Mouse (Mus musculus) kidney, postnatal 14 days (tissue): Measurements from ENCODE around the gene H2-Aa.

Source experiments
- DNase-seq: peaks from one replicate; pipeline ENCODE4 v3.0.0; 2022; ENCODE audit warnings: mixed read lengths

Gene H2-Aa

DNA sequence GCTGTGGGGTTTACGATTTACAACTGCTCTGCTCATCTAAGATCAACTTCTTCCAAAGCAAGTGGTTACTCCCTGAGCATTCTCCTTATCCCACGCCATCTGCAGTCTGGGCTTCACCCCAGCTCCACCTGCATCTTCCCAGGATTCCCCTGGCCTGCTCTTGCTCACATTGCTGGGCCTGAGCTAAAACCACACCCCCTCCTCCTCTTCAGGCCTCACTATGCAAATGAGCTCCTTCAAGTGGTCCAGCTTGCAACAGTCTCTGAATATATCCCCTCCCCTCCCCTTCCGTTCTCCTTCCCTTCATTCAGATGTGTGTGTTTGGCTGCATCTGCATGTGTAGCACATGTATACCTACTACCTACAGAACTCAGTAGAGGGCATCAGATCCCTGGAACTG lies 11.7 kb upstream of the H2-Aa start:
- no peak for DNase-seq

DNA sequence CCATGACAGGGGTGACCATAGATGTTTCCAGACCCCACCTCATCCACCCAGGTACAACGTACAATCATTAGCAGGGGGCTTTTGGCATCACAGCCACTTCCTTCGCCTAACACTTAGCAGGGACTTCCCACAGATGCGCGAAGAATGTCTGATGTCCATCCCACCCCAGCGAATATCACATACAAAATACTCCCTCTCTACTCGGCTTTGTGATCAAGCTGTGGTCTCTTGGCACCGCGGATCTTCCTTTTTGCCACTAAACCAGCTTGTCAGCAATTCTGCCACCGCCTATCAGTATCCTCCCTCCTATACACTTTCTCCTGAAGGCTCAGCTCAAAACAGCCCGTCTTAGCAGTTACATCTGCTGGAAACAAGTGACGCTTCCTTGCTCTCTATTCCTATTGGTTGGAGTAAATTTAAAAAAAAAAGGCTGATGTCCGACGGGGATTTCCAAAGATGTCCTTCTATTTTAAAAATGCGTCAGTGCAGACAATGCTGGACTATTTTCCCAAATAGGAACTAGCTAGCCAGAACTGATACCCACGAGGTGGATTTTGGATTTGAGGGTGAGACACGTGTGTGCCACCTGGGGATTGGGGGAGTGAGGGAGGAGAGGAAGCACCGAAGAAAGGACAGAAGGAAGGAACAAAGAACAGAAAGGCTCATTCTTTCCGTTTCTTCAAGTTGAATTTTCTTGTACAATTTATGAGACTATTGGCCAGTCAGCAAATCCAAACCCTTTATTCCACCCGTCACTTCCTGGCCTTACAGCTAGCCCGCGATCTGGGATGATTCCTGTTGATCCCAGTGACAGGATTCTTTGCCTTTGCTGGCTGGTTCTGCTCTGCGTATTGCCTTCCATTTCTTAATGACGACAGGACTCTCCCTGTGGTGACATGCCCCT lies 8.5 kb upstream of the H2-Aa start:
- DNase-seq, result peak; percentile 79

DNA sequence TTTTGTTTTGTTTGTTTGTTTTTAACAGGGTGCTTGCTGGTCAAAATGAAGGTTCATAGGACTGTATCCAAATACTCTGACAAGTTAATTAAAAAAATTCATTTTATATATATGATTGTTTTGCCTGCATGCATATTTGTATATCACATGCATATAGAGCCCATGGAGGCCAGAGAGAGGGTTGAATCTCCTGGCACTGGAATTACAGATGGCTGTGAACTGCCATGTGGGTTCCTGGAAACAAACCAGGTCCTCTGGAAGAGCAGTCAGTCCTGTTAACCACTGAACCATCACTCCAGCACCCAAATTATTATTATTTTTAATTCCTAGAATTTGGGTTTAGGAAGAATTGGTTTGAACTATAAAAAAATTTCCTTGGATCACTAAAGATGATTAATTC lies 7.7 kb upstream of the H2-Aa start:
- DNase-seq, result no peak

DNA sequence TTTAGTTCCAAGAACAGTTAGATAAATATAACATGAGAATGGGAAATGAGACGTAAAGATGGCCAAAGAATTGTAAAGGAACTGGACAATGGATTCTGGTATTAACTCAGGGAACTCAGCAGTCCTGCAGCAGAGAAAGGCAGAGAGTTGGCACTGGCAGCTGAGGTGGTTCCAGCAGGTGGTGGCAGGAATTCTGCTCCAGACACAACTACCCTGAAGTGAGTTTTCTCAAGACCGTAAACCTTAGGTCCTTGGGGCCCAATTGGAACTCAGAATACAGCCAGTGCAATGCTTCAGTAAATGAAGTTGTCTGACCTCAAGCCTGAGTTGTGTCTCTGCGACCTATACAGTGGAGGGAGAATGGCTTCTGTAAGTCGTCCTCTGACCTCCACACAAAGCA lies 6.6 kb upstream of the H2-Aa start:
- no peak for DNase-seq

DNA sequence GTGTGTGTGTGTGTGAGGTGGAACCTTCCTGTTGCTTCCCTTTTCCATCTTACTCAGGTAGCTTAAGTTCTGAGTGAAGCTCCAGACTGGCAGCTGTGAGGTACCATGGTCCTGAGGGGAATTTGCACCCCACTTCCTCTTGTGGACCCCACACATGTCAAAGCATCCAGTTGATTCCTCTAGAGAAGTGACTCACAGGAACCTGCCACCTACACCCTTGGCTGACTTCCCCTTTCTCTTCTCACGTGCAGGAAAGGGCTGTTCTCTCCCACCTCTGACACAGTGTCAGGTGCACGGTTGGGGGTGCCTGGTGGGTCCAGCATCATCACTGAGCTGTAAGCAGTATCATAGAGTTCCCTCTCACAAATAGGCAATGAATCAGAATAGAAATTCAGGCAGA lies 5.9 kb upstream of the H2-Aa start:
- no peak for DNase-seq

DNA sequence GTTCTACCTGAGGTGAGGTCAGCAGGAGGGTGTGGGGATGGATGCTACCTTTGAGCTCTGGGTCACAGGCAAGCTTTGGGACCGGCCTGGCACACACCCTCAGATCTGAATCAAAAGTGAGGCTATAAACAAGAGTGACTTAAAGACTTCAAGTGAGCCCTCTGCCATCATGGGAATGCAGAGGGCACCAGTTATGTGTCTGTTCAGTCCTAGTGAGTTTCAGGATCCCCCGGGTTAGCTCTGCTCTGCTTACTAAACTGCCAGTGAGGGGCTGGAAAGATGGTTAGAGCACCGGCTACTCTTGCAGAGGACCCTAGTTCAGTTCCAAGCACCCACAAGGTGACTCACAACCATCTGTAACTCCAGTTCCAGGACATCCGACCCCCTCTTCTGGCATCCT lies 4.9 kb upstream of the H2-Aa start:
- DNase-seq, result no peak

DNA sequence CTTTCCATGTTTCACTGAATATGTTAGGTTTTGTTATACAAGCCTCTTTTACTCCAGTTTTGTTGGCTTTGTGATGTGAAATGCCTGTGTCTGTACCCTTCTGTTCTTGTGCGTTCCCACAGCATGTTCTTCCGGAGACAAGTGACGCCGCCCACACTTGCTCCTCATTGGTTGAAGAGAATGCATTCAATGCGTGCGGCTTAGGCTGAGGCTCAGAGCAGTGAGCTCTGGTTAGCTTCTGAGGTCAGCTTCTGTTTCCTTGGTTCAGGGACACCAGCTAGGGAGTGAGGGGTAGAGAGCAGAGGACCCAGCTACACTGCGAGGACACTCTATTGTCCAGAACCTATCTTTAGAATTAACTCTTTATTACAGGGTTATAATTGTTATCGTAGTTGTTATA lies 4.0 kb upstream of the H2-Aa start:
- peak; percentile 83 for DNase-seq

DNA sequence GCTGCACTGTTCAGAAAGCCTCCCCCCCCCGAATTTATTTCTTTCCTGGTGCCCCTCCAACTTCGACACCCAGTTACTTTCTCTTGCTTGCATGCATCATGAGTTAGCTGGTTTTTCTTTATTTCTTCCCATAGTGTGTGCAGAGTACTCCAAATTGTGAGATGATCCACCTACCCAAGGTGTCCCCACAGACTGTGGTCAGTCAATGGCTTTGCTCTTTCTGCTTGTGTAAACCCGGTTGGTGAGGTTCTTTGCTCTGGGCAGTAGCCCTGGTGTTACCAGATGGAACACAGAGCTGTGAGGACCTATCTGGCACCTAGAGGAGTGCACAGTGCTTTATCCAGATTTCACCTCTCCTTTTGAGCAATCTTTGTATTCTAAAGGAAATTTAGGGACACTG lies 508 bp upstream of the H2-Aa start:
- DNase-seq, result no peak

DNA sequence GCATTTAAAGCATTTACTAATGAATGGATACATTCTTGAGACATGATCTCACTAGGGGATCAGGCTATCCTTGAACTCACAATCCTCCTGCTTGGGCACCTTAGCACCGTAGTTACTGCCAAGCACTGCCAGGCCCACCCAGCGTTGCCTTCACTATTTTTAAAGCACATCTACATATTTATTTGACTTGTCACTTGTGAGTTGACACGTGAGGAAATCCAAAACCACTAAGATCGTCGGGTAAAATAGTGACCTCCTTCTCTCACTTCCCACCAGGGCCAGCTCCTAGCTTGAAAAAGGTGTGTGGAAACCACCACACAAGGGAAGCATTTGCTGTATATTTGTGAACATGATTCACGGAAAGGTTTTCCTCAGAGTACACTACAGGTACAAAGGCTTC lies 624 bp downstream of the H2-Aa start:
- no peak for DNase-seq

DNA sequence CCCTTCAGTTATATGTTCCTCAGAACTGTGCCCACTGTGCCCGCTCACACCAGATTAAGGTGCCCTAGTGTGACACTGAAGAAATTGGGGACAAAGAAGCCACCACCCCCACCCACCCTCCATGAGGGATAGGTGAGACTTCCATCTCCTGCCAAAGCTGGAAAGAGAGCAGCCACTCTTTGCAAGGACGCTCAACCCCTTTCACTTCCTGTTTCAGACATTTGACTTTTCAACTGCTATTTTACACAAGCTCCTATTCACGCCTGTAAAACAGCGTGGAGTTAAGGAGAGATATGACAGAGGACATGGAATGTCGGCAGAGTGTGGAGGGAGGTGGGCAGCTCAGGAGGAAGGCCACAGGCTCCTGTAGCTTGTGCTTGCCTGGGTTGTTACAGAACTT lies 1.1 kb downstream of the H2-Aa start:
- DNase-seq, result no peak

DNA sequence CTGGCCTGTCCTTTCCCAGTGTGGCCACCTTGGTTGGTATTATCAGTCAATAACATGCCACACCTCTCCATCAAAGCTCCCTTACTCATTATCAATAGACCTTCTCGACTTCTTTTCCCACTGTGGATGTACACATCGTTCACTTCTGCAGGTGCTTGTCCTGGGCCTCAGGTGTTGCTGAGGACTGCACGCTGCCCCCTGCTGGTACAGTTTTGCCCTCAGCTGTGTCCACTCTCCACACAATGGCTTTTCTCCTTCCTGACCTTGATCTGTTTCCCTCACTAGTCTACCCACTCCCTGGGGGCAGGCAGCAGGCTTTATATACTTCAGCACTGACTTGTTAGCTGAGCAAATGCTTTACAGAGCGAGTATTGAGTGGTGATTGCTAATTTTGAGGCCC lies 1.8 kb downstream of the H2-Aa start:
- DNase-seq, result no peak

DNA sequence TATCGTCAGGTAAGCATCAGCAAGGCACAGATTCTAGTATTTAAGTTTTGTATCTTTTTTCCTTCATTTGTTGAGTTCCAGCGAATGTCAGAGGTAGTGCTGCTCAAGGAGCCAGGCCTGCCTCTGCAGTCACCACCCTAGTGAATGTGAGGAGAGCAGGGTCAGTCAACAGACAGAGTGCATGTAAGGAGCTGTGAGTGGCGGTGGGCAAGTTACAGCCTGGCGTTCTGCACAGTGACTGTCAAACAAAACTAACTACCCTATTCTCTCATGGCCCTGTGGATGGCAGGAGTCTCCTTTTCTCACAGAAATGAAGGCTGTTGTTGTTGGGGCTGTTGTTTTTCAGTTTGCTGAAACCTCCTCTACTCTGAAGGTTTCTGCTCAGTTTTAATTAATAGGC lies 2.3 kb downstream of the H2-Aa start:
- DNase-seq, result no peak

DNA sequence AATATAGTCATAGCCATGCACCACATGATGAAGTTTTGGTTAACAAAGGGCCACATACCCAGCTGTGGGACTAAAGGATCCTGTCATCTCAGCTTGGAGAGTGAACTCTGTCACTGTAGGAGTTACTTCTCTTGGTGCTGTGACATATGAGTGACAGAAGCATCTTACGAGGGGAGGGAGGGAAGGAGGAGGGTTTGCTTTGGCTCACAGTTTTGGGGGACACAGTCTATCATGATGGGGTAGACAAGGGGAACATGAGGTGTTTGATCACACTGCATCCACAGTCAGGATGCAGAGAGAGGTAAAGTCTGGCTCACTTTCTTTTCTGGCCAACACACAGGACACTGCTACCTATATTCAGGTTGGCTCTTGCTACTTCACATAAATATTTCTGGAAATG lies 5.8 kb downstream of the H2-Aa start:
- no peak for DNase-seq

DNA sequence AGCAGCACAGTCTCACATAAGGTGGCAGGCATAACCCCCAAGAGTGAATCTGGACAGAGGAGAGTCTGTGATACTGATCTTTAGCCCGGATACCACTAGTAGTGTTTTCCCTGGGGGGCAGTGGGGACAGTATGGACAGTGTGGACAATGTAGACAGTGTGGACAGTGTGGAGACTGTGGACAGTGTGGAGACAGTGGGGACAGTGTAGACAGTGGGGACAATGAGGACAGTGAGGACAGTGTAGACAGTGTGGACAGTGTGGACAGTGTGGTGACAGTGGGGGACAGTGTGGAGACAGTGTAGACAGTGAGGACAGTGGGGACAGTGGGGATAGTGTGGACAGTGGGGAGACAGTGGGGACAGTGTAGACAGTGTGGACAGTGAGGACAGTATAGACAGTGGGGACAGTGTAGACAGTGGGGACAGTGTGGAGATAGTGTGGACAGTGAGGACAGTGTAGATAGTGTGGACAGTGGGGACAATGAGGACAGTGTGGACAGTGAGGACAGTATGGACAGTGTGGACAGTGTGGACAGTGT lies 7.1 kb downstream of the H2-Aa start:
- no peak for DNase-seq

DNA sequence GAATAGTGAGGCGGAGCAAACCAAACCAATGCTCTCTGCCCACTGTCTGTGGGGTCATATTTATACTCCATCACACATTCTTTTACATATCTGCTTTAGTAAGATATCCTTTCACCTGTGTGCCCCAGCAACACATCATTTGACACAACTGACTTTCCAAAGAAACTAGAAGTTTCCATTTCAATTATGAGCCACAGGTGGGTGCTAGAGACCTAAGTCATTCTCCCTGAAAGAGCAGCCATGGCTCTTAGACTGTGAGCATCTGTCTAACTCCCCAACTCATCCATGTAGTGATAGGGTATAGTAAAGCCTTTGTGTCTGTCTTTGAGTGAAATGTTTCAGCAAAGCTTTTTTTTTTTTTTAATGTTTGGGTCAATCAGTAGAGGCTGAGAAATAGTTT lies 15.5 kb downstream of the H2-Aa start:
- no peak for DNase-seq

DNA sequence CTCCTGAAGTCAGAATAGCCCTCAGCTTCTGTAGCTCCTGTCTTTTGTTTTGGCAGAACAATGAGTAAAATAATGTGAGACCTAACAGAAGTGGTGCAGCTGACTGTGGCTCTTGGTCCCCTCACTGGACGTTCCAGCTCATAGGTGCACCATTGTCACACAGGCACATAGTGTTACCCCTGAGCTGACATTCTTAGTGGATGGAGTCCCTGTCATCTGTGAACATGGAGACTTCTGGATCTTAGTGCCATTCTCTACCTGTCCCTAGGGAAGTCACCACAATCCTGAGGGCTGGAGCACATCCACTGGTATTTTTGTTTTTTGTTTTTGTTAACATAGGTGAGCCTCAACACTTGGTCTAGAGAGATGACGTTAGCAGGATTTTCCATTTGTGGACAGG lies 16.7 kb downstream of the H2-Aa start:
- no peak for DNase-seq

DNA sequence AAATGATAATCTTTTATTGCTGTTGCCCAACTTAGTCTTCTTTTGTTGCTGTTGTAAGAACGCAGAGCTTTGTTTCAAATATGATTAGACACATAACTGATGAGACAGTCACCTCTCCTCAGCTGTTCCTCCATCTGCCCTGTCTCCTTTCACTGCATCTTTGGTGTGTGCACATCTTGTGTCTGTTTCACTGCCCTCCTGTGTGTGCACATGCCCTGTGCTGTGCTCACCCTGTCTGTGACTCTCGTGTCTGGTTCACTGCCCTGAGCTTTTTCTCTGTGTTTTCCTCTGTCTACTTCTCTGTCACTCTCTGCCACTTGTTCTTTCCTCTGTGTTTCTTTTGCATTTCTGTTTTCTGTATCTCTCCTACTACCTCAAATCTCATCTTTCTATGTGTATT lies 17.4 kb downstream of the H2-Aa start:
- DNase-seq, result no peak

DNA sequence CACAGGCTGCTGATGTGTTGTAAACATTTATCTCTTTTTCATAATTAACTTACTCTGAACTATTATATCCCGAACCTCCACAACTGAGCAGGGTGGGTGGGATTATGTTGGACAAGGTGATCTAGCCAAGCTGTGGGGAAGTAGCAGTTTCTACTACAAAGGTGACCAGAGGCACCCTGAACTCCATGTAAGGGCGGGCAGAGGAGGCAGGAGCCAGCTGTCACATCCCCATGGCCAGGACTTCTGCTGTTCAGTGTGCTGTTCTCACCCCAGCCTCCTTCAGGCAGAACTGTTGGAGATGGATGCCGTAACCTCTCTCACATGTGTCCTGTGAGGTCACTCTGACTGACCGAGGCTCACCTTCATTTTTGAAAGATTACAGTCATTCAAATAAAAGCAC lies 17.8 kb downstream of the H2-Aa start:
- DNase-seq, result no peak

DNA sequence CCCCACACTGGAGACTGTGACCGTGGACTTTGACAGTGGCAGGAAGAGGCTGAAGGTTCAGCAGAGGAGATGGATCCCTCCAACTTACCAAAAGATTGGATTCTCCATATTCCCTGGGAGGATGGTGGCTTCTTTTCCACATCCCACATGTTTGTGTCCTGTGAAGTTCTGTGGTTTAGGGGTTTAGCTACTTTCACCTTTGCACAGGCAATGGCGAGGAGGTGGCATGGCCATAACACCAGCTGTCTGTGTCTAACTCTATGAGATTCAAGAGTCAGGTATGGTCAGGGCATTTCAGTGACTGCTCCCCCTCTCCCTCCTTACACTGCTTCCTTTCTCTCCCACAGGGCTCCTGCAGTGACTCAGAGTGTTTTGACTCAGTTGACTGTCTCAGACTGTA lies 18.9 kb downstream of the H2-Aa start:
- DNase-seq, result no peak

DNA sequence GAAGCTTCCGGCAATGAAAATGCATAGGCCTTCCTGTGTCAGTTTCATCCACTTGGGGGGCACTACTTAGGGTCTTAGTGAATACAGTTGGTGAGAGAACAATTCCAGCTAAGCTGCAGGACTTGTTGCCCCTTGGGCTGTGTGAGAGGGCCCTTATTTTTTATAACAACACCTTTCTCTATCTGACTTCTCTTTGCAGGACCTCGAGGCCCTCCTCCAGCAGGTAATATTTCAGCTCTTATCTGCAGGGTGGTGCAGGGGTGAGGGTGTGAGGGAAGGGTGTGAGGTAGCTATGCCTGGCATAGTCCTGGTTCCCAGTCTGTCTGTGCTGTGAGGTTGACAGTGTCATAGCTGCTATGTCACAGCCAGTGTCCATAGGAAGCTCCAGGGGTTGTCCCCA lies 19.4 kb downstream of the H2-Aa start:
- DNase-seq, result no peak

DNA sequence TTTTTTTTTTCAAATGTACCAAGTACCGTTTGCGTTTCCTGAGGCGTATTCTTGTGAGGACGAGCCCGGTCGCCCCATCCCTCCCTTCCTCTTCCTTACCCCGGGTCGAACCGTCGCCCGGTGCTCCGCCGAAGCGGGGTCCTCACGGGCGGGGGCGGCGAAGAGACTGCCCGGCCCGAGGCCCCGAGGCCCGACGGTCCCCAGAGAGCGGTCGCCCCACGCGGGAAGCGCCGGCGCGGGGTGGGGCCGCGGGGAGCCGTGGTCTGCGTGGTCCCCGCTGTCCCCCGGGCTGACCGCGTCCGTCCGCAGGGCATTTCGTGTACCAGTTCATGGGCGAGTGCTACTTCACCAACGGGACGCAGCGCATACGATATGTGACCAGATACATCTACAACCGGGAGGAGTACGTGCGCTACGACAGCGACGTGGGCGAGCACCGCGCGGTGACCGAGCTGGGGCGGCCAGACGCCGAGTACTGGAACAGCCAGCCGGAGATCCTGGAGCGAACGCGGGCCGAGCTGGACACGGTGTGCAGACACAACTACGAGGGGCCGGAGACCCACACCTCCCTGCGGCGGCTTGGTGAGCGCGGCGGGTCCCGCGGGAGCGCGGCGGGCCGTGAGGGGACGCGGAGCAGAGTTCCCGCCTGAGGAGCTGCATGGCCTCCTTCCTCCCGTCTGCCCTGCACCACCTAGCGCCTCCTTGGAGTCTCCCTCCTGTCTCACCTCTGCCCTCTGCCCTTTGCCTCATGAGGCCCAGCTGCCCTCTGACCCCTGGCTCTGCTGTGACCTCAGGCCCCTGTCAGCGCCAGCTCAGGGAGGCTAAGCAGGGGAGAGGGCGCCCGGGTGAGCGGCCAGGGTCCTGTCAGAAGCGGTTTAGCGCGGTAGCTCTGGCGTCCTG lies 22.9 kb downstream of the H2-Aa start:
- DNase-seq, result peak; percentile 15

DNA sequence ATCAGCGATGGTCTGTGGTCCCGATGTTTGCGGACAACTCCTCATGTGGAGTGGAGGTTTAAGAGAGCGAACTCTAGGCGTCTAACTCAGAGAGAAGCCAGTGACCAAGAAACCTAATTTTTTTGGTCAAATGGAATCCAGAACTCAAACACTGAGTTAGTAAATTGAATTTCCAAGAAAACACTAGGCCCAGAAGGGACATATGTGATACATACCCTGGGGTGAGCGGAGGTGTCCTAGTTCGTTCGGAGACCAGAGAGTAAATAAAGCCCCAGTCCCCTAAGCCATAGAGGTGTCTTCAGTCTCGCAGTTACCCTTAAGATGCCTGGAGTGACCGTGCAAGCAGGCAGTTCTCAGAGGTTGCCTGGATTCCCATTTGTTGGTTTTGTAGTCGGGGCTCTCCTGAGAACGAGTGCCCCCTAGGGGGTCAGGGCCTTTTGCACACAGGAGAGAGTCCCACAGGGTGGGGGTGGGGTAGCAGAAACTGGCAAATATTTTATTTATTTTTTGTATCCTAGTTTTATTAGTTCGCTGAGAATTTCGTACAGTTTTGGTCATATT lies 23.7 kb downstream of the H2-Aa start:
- no peak for DNase-seq

DNA sequence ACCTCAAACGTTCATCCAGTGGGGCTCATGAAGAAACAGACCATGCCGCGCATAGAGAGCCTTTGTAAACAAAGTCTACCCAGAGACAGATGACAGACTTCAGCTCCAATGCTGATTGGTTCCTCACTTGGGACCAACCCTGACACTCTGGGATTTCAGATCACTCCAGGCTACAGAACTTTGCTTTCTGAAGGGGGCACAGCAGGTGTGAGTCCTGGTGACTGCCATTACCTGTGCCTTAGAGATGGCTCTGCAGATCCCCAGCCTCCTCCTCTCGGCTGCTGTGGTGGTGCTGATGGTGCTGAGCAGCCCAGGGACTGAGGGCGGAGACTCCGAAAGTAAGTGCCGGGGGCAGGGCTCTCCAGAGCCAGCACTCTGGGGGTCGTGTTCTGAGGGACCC lies 24.6 kb downstream of the H2-Aa start:
- peak; percentile 85 for DNase-seq

DNA sequence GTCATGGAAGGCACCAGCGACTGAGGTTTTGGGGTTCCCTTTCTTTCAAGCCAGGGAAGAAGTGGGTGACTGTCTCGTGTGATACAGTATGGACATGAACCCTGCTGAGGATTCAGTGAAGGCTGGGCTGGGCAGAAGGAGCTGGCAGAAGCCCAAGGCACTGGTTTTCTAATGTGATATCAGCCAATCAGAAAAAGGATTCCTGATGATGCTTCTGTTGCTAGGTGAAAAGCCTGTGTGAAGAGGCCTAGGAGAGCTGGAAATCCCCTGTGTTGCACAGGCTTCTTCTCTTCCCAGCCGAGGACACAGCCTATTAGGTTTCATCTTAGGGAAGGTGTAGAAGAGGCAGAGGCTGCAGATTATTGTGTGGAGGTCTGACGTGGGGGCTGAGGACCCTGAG lies 26.1 kb downstream of the H2-Aa start:
- DNase-seq, result peak; percentile 88
